Mouse (Mus musculus): ENCODE results near the gene Cd180.
A peak's percentile ranks its signal among the peaks of the same experiment; 100 is the strongest.

Cd180 gene

GRCm38 (mm10) chr13:102744481-102745269, 51.3 kb downstream of the Cd180 start:
- peak; percentile 63 for DNase-seq (ENCODE audit: low spot score)

GRCm38 (mm10) chr13:102745270-102745600, 51.9 kb downstream of the Cd180 start:
- DNase-seq (ENCODE audit: low spot score): no peak

- DNase-seq (ENCODE audit: low spot score): no peak
Measured at GRCm38 (mm10) chr13:102745626-102746342, 52.4 kb downstream of the Cd180 start.

GRCm38 (mm10) chr13:102746803-102747561, 53.6 kb downstream of the Cd180 start:
- DNase-seq (ENCODE audit: low spot score): no peak

GRCm38 (mm10) chr13:102749194-102749593, 55.8 kb downstream of the Cd180 start:
- DNase-seq (ENCODE audit: low spot score): no peak

GRCm38 (mm10) chr13:102749891-102750290, 56.5 kb downstream of the Cd180 start:
- no peak for DNase-seq (ENCODE audit: low spot score)

GRCm38 (mm10) chr13:102753714-102754556, 60.6 kb downstream of the Cd180 start:
- DNase-seq (ENCODE audit: low spot score): no peak

GRCm38 (mm10) chr13:102755124-102755523, 61.8 kb downstream of the Cd180 start:
- DNase-seq (ENCODE audit: low spot score): no peak

- no peak for DNase-seq (ENCODE audit: low spot score)
Measured at GRCm38 (mm10) chr13:102756071-102756470, 62.7 kb downstream of the Cd180 start.

- no peak for DNase-seq (ENCODE audit: low spot score)
Measured at GRCm38 (mm10) chr13:102758021-102758420, 64.7 kb downstream of the Cd180 start.

- no peak for DNase-seq (ENCODE audit: low spot score)
Measured at GRCm38 (mm10) chr13:102761410-102761809, 68.1 kb downstream of the Cd180 start.

GRCm38 (mm10) chr13:102762203-102762602, 68.8 kb downstream of the Cd180 start:
- DNase-seq (ENCODE audit: low spot score): no peak

- no peak for DNase-seq (ENCODE audit: low spot score)
Measured at GRCm38 (mm10) chr13:102764218-102764617, 70.9 kb downstream of the Cd180 start.

GRCm38 (mm10) chr13:102765216-102765615, 71.9 kb downstream of the Cd180 start:
- no peak for DNase-seq (ENCODE audit: low spot score)

GRCm38 (mm10) chr13:102767110-102767509, 73.8 kb downstream of the Cd180 start:
- DNase-seq (ENCODE audit: low spot score): no peak

GRCm38 (mm10) chr13:102768512-102768911, 75.2 kb downstream of the Cd180 start:
- no peak for DNase-seq (ENCODE audit: low spot score)

- DNase-seq (ENCODE audit: low spot score): peak; percentile 48
Measured at GRCm38 (mm10) chr13:102770194-102770593, 76.8 kb downstream of the Cd180 start.

- DNase-seq (ENCODE audit: low spot score): no peak
Measured at GRCm38 (mm10) chr13:102773169-102773568, 79.8 kb downstream of the Cd180 start.

- peak; percentile 65 for DNase-seq (ENCODE audit: low spot score)
Measured at GRCm38 (mm10) chr13:102774786-102775201, 81.4 kb downstream of the Cd180 start.

GRCm38 (mm10) chr13:102775506-102775905, 82.1 kb downstream of the Cd180 start:
- DNase-seq (ENCODE audit: low spot score): peak; percentile 34

GRCm38 (mm10) chr13:102778859-102779258, 85.5 kb downstream of the Cd180 start:
- no peak for DNase-seq (ENCODE audit: low spot score)

GRCm38 (mm10) chr13:102779275-102779674, 85.9 kb downstream of the Cd180 start:
- DNase-seq (ENCODE audit: low spot score): no peak
